Mouse (Mus musculus) liver, embryonic 14.5 days (tissue): Measurements from ENCODE around the gene Bcl2l15.

Experiments used
- CTCF ChIP-seq: IDR thresholded peaks from 2 replicates; pipeline ENCODE4 v1.5.1; 2016; ENCODE audit warnings: antibody characterized with exemption, low read depth, control low read depth
- EP300 ChIP-seq: IDR thresholded peaks from 2 replicates; pipeline ENCODE4 v1.6.1; 2016; ENCODE audit warnings: antibody characterized with exemption, low read depth

GRCm38 (mm10) chr3:103864200-103864599, 31.8 kb downstream of the Bcl2l15 start:
- TF ChIP-seq CTCF: no peak
- TF ChIP-seq EP300: no peak
